Mouse (Mus musculus) regulatory T cell (primary cell): ENCODE measurements around the gene Ranbp17.

Experiments used
- in situ Hi-C: fragments of 300-600 bp; cut with MboI, MseI; formaldehyde crosslinking; loops from one replicate; pipeline ENCODE4 v1.15.1; 2025; ENCODE audit warnings: high pct_unique_total_duplicates

Ranbp17 gene

DNA sequence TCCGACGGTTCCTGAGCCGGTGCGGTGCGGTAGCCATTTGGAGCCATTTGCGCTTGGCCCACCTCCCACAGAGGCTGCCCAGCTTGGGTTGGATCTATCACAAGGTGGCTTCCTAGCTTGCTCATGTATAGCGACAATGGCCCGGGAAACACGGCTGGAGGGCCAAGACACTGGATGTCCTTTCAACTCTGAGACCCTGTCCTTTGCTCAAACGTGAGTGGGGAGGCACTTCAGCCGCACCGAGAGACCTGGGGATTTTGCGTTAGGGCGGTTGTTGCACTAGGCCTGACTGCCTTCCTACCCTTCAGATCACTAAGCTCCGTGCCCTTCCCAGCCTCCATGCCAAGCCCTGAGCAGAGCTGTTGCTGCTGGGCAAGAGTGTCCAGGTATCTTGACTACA lies 315.9 kb downstream of the Ranbp17 start:
- in situ Hi-C loops: no loop called here

DNA sequence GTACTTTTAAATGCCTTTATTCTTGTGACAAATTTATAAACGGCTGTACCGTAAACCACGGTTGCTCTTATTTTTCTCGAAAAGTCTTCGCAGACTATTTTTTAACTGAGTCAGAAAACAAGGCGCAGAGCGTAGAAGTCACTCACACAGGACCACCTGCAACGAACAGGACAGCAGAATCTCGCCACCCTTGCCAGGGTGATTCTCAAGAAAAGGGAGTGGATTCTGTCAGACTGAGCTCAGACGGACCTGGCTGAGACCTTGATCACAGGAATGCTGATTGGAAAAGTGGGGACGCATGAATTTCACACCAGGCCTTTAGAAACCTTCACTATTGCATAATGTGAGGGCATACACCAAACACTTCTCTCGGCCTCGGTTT lies 316.4 kb downstream of the Ranbp17 start:
- in situ Hi-C loops: no loop called here

DNA sequence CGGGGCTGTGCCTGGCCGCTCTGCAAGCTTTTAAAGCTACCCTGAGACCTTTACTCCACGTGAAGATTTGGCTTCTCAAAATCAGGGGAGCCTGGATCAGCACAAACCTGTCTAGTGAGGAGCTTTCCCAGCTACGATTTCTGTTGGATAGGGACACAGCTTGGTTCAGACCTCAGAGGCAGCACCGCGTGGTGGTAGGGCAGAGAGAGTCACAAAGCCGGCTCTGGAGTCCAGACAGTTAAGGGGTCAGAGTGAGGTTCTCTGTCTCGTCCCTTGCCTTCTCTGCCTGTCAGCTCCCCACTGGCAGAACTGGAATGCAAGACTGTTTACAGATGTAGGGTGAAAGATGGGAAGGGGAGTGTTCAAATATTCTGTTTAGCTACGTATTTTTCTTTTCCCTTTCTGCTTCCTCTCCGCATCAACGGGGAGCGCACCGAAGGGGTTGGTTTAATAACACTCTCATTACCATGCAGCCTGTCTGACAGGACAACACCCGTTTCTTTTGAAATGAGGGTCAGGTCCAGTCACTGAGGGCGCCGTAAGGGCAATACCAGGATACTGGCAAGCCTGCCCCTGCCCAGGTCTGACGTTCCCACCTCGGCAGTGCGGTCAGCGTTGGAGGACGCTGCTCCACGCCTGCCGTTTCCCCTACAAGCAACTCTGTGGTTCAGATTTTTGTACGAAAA lies 317.0 kb downstream of the Ranbp17 start:
- in situ Hi-C loops: no loop called here

DNA sequence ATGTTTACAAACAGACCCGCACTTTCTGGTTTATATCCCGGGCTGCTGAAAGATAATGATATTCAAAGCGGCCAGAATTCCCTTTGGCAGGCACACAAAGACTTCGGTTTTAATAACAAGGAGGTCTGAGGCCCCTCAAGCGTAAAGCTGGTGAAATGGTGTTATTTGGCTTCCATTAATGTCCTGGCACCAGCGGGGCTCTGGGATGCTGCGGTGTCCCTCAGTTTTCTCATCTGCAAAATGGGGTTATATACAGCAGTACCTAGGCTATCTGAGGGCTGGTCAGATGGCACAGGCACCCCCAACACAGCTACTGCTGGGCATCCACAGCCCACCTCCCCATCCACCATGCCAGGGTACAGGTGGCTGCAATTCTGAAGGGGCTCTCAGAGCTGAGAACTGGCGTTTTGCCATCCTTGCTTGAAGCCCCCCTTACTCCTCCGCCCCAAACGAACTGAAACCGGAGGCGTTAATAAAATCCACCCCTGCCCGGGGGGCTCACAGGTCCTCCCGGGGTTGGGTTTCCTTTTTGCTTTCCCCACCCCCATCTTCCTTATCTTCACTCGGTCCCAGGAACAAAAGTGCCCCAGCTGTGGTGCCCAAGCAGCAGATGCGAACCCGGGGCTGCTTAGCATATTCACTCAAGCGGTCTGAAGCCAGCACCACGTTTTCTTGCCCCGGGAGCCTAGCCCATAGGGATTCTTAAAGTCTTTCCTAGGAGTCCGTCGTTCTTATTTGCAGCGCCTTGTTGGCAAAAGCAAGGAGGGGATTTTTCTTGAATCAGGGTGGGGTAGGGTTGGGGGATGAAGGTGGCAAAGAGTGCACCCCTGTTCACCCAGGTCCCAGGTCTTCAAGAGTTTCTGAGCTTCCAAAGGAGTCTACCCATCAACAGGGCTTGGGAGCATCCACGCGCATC lies 317.8 kb downstream of the Ranbp17 start:
- in situ Hi-C loops: no loop called here

DNA sequence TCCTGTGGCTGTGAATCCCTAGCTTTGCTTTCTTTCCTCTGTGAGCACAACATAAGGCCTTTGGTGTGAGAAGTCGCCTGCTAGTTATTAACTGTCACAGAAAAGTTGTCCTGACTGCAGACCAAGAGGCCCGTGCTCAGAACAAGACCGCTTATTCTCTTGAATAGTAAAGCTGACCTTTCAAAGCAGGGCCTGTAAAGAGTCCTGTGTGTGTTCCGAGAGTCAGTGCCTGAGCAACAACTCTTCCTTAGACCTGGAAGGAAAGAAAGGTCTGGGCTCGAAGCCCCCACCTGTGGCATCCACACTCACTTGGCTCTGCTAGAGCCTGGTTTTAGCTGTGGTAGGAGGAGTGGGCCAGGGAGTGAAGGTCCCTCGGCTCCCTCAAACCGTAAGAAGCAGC lies 318.5 kb downstream of the Ranbp17 start:
- in situ Hi-C loops: no loop called here

DNA sequence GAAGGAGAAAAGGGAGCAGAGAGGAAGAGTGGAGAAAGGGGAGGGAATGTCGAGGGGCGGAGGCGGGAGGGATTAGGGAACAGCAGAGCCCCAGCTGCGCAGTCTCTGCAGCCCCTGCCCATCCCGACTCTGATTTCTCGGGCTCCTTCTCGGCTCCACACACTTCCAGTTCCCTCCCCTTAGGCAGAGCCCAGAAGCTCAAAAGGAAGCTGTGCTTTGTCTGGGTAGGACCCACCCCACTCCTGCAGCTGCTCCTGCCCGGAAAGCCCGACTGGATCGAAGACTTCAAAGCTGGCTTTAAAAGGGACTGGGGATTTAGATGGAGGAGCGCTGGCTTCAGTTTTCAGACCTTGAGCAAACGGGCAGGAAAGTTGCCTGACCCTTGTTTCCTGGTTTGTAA lies 319.9 kb downstream of the Ranbp17 start:
- in situ Hi-C loops: no loop called here

DNA sequence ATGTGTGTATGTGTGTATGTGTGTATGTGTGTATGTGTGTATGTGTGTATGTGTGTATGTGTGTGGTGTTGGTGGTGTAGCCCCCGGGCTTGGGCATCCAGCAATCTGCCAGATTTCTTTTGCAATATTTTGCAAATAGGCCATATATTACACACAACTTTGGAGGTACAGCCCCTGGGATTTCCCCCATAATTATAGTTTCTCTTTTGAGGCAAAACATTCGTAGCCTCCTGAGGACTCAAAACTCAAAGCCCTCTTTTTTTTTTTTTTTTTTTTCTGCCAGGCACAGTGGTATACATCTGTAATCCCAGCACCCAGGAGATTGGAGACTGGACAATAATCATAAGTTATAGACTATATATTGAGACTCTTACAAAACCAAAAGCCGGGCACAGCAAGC lies 331.7 kb downstream of the Ranbp17 start:
- in situ Hi-C loops: no loop called here

DNA sequence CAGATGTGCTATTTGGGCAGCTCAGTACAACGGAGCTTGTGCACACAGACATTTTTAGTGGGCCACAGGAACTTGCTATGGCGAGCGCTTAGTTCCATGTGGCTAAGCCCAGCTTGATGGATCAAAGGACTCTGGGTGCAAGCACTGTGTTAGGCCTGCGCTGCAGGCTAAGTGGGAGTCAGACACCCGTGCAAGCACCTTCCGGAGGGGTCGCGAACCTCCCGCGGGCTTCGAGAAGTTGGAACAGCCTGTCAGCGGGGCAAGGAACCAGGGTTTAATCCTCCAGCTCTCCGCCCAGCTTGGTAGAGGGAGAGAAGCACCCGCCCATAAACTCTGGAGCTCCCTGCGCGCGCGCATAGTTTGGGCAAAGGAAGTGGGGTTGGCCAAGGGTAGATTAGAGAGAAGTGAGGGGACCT lies 332.8 kb downstream of the Ranbp17 start:
- in situ Hi-C loops: no loop called here

DNA sequence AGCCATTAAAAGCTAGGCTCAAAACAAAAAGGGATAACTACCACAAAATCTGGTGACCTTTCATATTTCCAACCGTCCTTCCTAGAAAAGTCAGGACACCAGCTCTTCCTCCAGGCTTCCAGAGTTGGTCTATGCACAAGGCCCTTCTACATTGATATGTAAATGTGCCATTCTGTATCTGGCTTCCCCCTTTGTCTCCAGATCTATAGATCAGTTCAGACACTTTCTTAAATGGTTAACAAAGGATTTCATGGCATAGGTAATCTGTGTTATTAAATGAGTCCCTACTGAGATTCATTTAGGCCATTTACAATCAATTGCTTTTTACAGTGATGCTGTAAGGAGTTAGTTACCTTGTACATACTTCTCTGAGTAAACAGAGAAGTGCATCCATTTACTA lies 333.7 kb downstream of the Ranbp17 start:
- in situ Hi-C loops: loop anchor here (5.0 kb wide), 2 partner anchors 117 to 432 kb away; no protein-coding TSS in a partner anchor

DNA sequence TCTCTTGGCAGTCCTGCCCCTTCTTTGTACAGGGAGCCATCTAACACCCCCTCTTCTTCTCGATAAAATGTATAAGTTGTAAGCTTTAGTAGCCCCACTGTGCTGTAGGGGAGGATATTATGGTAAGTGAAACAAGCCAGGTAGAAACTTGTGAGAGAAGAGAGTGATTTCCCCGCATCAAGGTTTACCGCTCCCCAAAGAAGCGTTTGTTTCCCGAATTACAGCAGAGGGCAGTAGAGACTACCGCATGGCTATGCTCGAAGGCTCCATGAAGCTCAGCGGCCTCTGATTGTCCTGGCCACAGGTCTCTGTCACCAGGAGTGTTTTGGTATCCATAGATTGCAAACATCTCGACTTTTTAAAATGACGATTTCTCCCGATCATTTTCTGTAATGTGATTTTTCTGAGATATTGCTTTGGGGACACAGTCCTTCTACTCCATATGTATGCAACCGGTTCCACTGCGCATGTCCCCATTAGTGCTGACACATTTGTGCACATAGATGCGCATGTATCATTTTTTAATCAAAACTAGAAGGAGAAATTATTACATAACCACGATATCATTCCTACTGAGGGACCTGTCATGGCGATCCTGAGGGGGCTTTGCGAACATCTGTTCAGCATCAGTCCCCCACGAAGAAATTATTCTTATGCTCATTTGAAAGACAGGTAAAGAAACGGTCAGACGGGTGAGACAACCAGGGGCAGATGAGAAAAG lies 336.9 kb downstream of the Ranbp17 start:
- in situ Hi-C loops: loop anchor here (5.0 kb wide), 2 partner anchors 121 to 436 kb away; no protein-coding TSS in a partner anchor

DNA sequence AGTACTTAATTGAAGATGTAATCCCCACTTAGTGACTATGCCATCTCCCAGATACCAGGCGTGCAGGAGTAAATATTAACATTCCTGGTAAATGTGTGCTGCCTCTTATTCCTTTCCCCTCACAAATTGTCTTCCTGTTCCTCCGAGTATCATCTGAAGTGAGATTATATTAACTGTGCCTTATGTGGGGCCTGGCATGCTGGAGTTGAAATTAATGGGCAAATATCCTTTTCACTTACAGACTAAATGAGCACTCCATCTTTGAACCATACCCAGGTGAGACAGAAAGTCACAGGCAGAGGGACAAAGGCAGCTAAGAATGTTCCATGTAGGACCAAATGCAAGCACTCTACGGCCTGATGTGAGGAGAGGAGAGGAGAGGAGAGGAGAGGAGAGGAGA lies 337.8 kb downstream of the Ranbp17 start:
- in situ Hi-C loops: loop anchor here (5.0 kb wide), 2 partner anchors 122 to 437 kb away; no protein-coding TSS in a partner anchor

DNA sequence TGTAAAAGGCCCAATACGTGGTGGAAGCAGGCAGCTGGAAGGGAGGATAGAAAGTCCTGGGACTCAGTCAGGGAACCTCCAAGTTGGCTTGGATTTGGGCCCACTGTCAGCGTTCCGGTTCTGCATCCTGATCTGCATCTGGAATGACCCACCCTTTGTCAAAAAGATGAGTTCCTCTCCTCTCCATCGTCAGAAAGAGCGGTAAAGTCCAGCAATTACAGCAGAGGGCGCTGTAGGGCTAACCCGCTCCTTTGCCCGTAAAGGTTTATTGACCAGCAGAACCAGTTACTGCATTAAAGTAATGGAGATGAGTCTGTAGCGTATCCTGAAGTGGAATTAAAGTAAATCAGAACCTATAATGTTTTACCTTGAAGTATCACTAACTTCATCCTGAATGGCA lies 343.1 kb downstream of the Ranbp17 start:
- in situ Hi-C loops: no loop called here

DNA sequence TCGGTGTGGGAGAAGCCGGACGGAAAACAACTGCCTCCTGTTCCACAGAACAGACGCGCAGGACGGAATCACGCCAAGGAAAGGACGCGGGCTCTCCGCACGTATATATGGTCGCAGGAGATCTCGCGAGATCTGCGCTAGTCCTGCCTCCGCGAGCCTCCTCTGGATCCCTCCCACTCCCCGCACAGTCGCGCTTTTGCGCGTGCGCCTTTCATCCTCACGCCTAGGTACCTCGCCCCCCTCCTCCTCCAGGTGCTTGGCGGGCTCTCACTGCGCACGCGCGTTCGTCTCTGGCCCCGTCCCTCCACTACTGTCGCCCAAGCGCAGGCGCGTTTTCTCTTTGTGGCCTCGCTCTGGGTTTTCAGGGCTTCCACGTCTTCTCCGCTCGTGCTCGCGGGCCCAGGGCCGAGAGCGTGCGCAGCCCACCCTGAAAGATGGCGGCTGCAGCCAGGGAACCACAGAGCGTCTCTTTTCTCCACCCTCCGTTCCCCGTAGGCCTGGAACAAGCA lies 350.5 kb downstream of the Ranbp17 start, which contains the start of gene Npm1:
Gene Npm1, minus strand, starts transcription at position 209 of the 509 bp plus-strand sequence.
- in situ Hi-C loops: loop anchor here (10.0 kb wide), 1 partner anchor 772 kb away; no protein-coding TSS in a partner anchor

DNA sequence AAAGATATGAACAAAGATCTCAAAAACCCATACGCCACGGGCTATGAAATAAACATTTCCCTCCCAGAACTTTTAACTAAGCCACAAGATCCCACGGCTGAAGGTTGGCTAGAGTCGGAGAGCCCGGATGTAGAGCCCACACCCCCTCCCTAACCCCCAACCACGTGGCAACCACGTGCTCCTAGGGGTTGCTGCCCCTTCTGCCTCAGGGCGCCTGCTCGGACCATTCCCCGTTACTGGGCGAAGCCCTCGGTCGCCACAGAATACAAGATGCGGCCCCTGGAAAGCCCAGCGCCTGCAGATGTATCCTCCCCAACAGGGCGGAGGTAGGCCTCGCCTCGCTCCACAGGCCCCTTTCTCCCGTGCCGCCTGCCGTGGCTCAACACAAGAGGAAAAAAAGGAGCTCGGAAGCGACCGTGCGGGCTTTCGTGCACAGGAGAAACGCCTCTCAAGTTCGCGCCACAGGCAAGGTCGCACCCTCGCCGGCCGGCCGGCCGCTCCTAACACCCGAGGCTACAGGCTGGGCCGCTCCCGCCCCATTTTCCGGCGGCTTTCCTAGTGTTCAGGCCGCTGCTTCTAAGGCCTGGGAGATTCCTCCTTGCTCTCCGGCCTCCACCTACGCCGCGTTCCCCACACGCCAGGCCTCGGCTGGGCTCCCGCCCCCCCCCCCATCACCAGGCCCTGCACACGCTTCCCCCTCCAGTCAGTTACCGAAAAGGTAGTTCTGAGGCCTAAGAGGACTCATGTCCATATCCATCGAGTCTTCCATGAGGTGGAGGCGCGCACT lies 351.1 kb downstream of the Ranbp17 start:
- in situ Hi-C loops: loop anchor here (10.0 kb wide), 1 partner anchor 772 kb away; no protein-coding TSS in a partner anchor
